Mouse (Mus musculus): Measurements from ENCODE around the gene Rabep2. TPM values are rescaled to one million over a fixed set of nuclear protein-coding genes. Genes with fewer than 3 reads are reported as not detected.

The Rabep2 gene
- polyA plus RNA-seq, 1 experiment from 2014 or later, result 18.7 TPM

GRCm38 (mm10) chr7:126466707-126467106 lies 38.1 kb downstream of the Rabep2 start:
- no peaks in the 10 kb centered on the region for H3K27me3 ChIP-seq
- H3K9me3 ChIP-seq (replicated peaks), result no peaks in the 10 kb centered on the region
- H3K36me3 ChIP-seq (ENCODE audit: poor library complexity, severe bottlenecking), result peaks cover 58% of the 10 kb centered on the region
- no peak overlapping the region for H3K9ac ChIP-seq
- 92% methylated on average over 5 of the region's 5 CpGs for WGBS
- no peak for ATAC-seq
- H3K27ac ChIP-seq, result no peak overlapping the region
- H3K4me2 ChIP-seq, result no peak overlapping the region
- H3K4me1 ChIP-seq, result no peaks in the 10 kb centered on the region
- H3K4me3 ChIP-seq, result no peak overlapping the region

GRCm38 (mm10) chr7:126467271-126467670 lies 38.7 kb downstream of the Rabep2 start:
- Histone ChIP-seq H3K27ac (no peak overlapping the region), H3K36me3 (ENCODE audit: poor library complexity, severe bottlenecking) (peaks cover 64% of the 10 kb centered on the region), H3K9ac (no peak overlapping the region), H3K4me3 (no peak overlapping the region), H3K4me2 (no peak overlapping the region), H3K9me3 (replicated peaks) (no peaks in the 10 kb centered on the region), H3K4me1 (no peaks in the 10 kb centered on the region), H3K27me3 (no peaks in the 10 kb centered on the region)
- 0 out of 2 replicates have a peak, but pooled peaks have one; percentile 21 for ATAC-seq
- 67% methylated on average over 5 of the region's 5 CpGs for WGBS

GRCm38 (mm10) chr7:126467834-126468627 lies 39.5 kb downstream of the Rabep2 start:
- Histone ChIP-seq H3K9ac (no peak overlapping the region), H3K36me3 (ENCODE audit: poor library complexity, severe bottlenecking) (peaks cover 71% of the 10 kb centered on the region), H3K4me1 (peaks cover 4% of the 10 kb centered on the region), H3K9me3 (replicated peaks) (no peaks in the 10 kb centered on the region), H3K27ac (no peak overlapping the region), H3K4me3 (no peak overlapping the region), H3K4me2 (no peak overlapping the region), H3K27me3 (no peaks in the 10 kb centered on the region)
- 94% methylated on average over 17 of the region's 18 CpGs for WGBS
- no peak for ATAC-seq

- peaks cover 73% of the 10 kb centered on the region for H3K36me3 ChIP-seq (ENCODE audit: poor library complexity, severe bottlenecking)
- no peaks in the 10 kb centered on the region for H3K9me3 ChIP-seq (replicated peaks)
- H3K4me1 ChIP-seq, result peaks cover 18% of the 10 kb centered on the region
- H3K9ac ChIP-seq, result no peak overlapping the region
- H3K4me3 ChIP-seq, result no peak overlapping the region
- ATAC-seq, result no peak
- no peak overlapping the region for H3K4me2 ChIP-seq
- no peaks in the 10 kb centered on the region for H3K27me3 ChIP-seq
- H3K27ac ChIP-seq, result no peak overlapping the region
- 91% methylated on average over 6 of the region's 6 CpGs for WGBS
Observed at GRCm38 (mm10) chr7:126470077-126470476, 41.5 kb downstream of the Rabep2 start.

- peaks cover 68% of the 10 kb centered on the region for H3K36me3 ChIP-seq (ENCODE audit: poor library complexity, severe bottlenecking)
- no peak overlapping the region for H3K4me3 ChIP-seq
- WGBS, result 93% methylated on average over 5 of the region's 5 CpGs
- no peak for ATAC-seq
- peaks cover 24% of the 10 kb centered on the region for H3K4me1 ChIP-seq
- no peak overlapping the region for H3K4me2 ChIP-seq
- no peak overlapping the region for H3K27ac ChIP-seq
- no peaks in the 10 kb centered on the region for H3K27me3 ChIP-seq
- no peaks in the 10 kb centered on the region for H3K9me3 ChIP-seq (replicated peaks)
- no peak overlapping the region for H3K9ac ChIP-seq
Observed at GRCm38 (mm10) chr7:126471361-126471760, 42.8 kb downstream of the Rabep2 start.

GRCm38 (mm10) chr7:126471853-126472252 lies 43.3 kb downstream of the Rabep2 start:
- H3K36me3 ChIP-seq (ENCODE audit: poor library complexity, severe bottlenecking), result peaks cover 63% of the 10 kb centered on the region
- peaks cover 24% of the 10 kb centered on the region for H3K4me1 ChIP-seq
- H3K4me3 ChIP-seq, result no peak overlapping the region
- H3K9ac ChIP-seq, result 0 out of 2 replicates have a peak overlapping the region, but pooled peaks have one; percentile 8
- WGBS, result 83% methylated on average over 4 of the region's 4 CpGs
- no peak overlapping the region for H3K4me2 ChIP-seq
- no peaks in the 10 kb centered on the region for H3K27me3 ChIP-seq
- H3K9me3 ChIP-seq (replicated peaks), result no peaks in the 10 kb centered on the region
- no peak overlapping the region for H3K27ac ChIP-seq
- ATAC-seq, result no peak

- H3K9ac ChIP-seq, result no peak overlapping the region
- WGBS, result 87% methylated on average over 13 of the region's 13 CpGs
- no peaks in the 10 kb centered on the region for H3K9me3 ChIP-seq (replicated peaks)
- no peak overlapping the region for H3K27ac ChIP-seq
- peaks cover 59% of the 10 kb centered on the region for H3K36me3 ChIP-seq (ENCODE audit: poor library complexity, severe bottlenecking)
- H3K4me1 ChIP-seq, result peaks cover 24% of the 10 kb centered on the region
- ATAC-seq, result no peak
- H3K27me3 ChIP-seq, result no peaks in the 10 kb centered on the region
- no peak overlapping the region for H3K4me3 ChIP-seq
- H3K4me2 ChIP-seq, result no peak overlapping the region
Observed at GRCm38 (mm10) chr7:126472306-126472705, 43.7 kb downstream of the Rabep2 start.

GRCm38 (mm10) chr7:126472713-126473112 lies 44.2 kb downstream of the Rabep2 start:
- Histone ChIP-seq H3K4me1 (peaks cover 24% of the 10 kb centered on the region), H3K4me3 (no peak overlapping the region), H3K4me2 (no peak overlapping the region), H3K36me3 (ENCODE audit: poor library complexity, severe bottlenecking) (peaks cover 55% of the 10 kb centered on the region), H3K27ac (no peak overlapping the region), H3K9ac (no peak overlapping the region), H3K9me3 (replicated peaks) (no peaks in the 10 kb centered on the region), H3K27me3 (no peaks in the 10 kb centered on the region)
- 92% methylated on average over 16 of the region's 16 CpGs for WGBS
- no peak for ATAC-seq

GRCm38 (mm10) chr7:126473470-126474086 lies 45.0 kb downstream of the Rabep2 start:
- Histone ChIP-seq H3K27ac (no peak overlapping the region), H3K36me3 (ENCODE audit: poor library complexity, severe bottlenecking) (peaks cover 46% of the 10 kb centered on the region), H3K27me3 (no peaks in the 10 kb centered on the region), H3K4me1 (peaks cover 24% of the 10 kb centered on the region), H3K4me2 (peak overlapping the region; percentile 96), H3K4me3 (peak overlapping the region; percentile 92), H3K9me3 (replicated peaks) (no peaks in the 10 kb centered on the region), H3K9ac (peak overlapping the region; percentile 97)
- 87% methylated on average over 9 of the region's 9 CpGs for WGBS
- no peak for ATAC-seq

GRCm38 (mm10) chr7:126474486-126474955 lies 46.0 kb downstream of the Rabep2 start:
- peak; percentile 65 for ATAC-seq
- H3K4me1 ChIP-seq, result peaks cover 24% of the 10 kb centered on the region
- under 1% methylated on average over 25 of the region's 27 CpGs for WGBS
- H3K4me2 ChIP-seq, result peak overlapping the region; percentile 96
- no peaks in the 10 kb centered on the region for H3K27me3 ChIP-seq
- H3K9me3 ChIP-seq (replicated peaks), result no peaks in the 10 kb centered on the region
- H3K4me3 ChIP-seq, result peak overlapping the region; percentile 92
- H3K27ac ChIP-seq, result peak overlapping the region; percentile 93
- H3K36me3 ChIP-seq (ENCODE audit: poor library complexity, severe bottlenecking), result peaks cover 37% of the 10 kb centered on the region
- peak overlapping the region; percentile 97 for H3K9ac ChIP-seq

GRCm38 (mm10) chr7:126474993-126475581 lies 46.5 kb downstream of the Rabep2 start, which contains the start of gene Sh2b1:
Gene Sh2b1 (minus strand): TSS chr7:126475424.
- ATAC-seq, result peak; percentile 94
- Histone ChIP-seq H3K27ac (peak within 1 kb of the TSS; percentile 93), H3K4me1 (peaks cover 24% of the 10 kb centered on the region), H3K27me3 (no peaks in the 10 kb centered on the region), H3K4me2 (peak within 1 kb of the TSS; percentile 96), H3K4me3 (peak within 1 kb of the TSS; percentile 92), H3K9me3 (replicated peaks) (no peaks in the 10 kb centered on the region), H3K9ac (peak within 1 kb of the TSS; percentile 97), H3K36me3 (ENCODE audit: poor library complexity, severe bottlenecking) (peaks cover 31% of the 10 kb centered on the region)
- WGBS, result under 1% methylated on average over 45 of the region's 53 CpGs

- no peaks in the 10 kb centered on the region for H3K9me3 ChIP-seq (replicated peaks)
- no peak overlapping the region for H3K9ac ChIP-seq
- ATAC-seq, result no peak
- no peaks in the 10 kb centered on the region for H3K36me3 ChIP-seq (ENCODE audit: poor library complexity, severe bottlenecking)
- H3K4me3 ChIP-seq, result no peak overlapping the region
- peaks cover 8% of the 10 kb centered on the region for H3K4me1 ChIP-seq
- no peaks in the 10 kb centered on the region for H3K27me3 ChIP-seq
- H3K4me2 ChIP-seq, result no peak overlapping the region
- WGBS, result 23% methylated on average over 5 of the region's 5 CpGs
- no peak overlapping the region for H3K27ac ChIP-seq
Observed at GRCm38 (mm10) chr7:126481699-126482098, 53.1 kb downstream of the Rabep2 start.
